ENCODE assay signal across 20 mouse cellular contexts in the genomic region with DNA sequence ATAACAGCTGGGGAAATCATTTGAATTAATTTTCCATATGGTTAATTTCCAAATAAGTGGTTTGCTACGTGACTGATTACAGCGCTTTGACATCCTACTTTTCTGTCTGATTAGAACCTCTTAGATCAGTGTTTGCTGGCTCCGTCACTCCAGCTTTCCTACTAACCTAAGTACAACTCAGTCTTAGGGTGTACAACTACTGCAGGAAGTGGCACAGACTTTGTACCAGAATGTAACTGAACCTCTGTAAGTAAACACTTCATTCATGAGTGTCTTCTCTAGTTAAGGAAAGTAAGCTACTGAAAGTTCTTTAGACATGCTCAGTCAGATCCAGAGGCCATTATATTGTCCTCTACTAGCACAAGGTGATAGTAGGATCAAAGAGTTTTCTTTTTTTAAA. TPM values are rescaled to one million over a fixed set of nuclear protein-coding genes. Genes with fewer than 3 reads are reported as not detected.
"Had no signal": no experiment of that assay in that cellular context is flagged by ENCODE, and none has a peak within 500 bp of the region (broad histone marks: within the 10 kb centered on the region; RNA-seq: fewer than 3 reads in every experiment).

No protein-coding gene starts in this region.

- H3K4me1 ChIP-seq: limb, embryonic 10.5 days; limb, embryonic 13.5 days; liver, embryonic 13.5 days; midbrain, embryonic 12.5 days; midbrain, embryonic 15.5 days; neural tube, embryonic 12.5 days; neural tube, embryonic 15.5 days had no signal

- H3K4me3 ChIP-seq: layer of hippocampus, adult 2 months; limb, embryonic 10.5 days; limb, embryonic 13.5 days; liver, embryonic 13.5 days; midbrain, embryonic 12.5 days; midbrain, embryonic 15.5 days; neural tube, embryonic 12.5 days; neural tube, embryonic 15.5 days had no signal

- H3K9ac ChIP-seq: limb, embryonic 13.5 days; liver, embryonic 13.5 days; midbrain, embryonic 12.5 days; midbrain, embryonic 15.5 days; neural tube, embryonic 12.5 days; neural tube, embryonic 15.5 days had no signal

- H3K27ac ChIP-seq: kidney, postnatal 0 days; layer of hippocampus, adult 2 months; limb, embryonic 10.5 days; limb, embryonic 13.5 days; liver, embryonic 13.5 days; macrophage; midbrain, embryonic 12.5 days; midbrain, embryonic 15.5 days; neural tube, embryonic 12.5 days; neural tube, embryonic 15.5 days had no signal

- ATAC-seq: midbrain, embryonic 15.5 days had no signal

- H3K36me3 ChIP-seq: limb, embryonic 13.5 days; midbrain, embryonic 15.5 days; neural tube, embryonic 12.5 days; neural tube, embryonic 15.5 days had no signal

- H3K9me3 ChIP-seq: limb, embryonic 10.5 days; limb, embryonic 13.5 days; liver, embryonic 13.5 days; midbrain, embryonic 12.5 days; midbrain, embryonic 15.5 days; neural tube, embryonic 12.5 days; neural tube, embryonic 15.5 days had no signal

- DNase-seq: kidney, adult 2 months; kidney, postnatal 25 days; liver, embryonic 13.5 days; lung, adult 2 months; right cerebral cortex, adult 18-20 months; right cerebral cortex, postnatal 14 days; spleen, adult 18-20 months; thymus, adult 18-20 months; thymus, postnatal 14 days; thymus, postnatal 4 days had no signal

- H3K27me3 ChIP-seq: liver, embryonic 13.5 days; midbrain, embryonic 15.5 days; neural tube, embryonic 12.5 days; neural tube, embryonic 15.5 days had no signal

- H3K4me2 ChIP-seq: limb, embryonic 13.5 days; liver, embryonic 13.5 days; midbrain, embryonic 12.5 days; midbrain, embryonic 15.5 days; neural tube, embryonic 12.5 days; neural tube, embryonic 15.5 days had no signal

RNA-seq across cellular contexts. Expression of a gene that starts 51.5 kb away (rescaled TPM):
- polyA plus RNA-seq: liver, adult 2 months; macrophage had no signal
